Mouse (Mus musculus): Measurements from ENCODE around the gene Mcat.

DNA sequence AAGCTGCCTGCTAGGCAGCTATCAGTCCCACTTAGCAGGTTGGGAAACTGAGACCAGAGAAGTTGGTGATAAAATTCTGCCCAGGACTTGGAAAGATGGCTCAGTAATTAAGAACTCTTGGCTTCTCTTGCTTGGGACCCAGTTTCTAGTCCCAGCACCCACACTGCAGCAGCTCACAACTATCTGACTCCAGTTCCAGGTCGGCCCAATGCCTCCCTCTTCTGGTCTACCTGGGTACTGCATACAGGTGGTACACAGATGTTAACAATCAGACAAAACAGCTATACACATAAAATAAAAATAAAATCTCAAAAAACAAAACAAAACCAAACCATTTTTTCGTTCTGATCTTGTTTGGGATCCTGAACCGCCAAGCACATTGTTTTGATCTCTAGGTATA is 63.2 kb downstream of the Mcat start:
- peak; percentile 61 to 68 for TF ChIP-seq CTCF (conservative IDR thresholded peaks at IDR 0.05 in 1 of 2, IDR thresholded peaks at IDR 0.05 in 1 of 2; ENCODE audit: low read depth in 2 of 2, low read length in 2 of 2)
- no peak for TF ChIP-seq EP300 (IDR thresholded peaks at IDR 0.05; ENCODE audit: low read length)
- TF ChIP-seq ELF1 (IDR thresholded peaks at IDR 0.05; ENCODE audit: low read depth, low read length): no peak
- no peak for TF ChIP-seq POLR2A (IDR thresholded peaks at IDR 0.05; ENCODE audit: low read depth, low read length)
- no peak for TF ChIP-seq MXI1 (IDR thresholded peaks at IDR 0.05; ENCODE audit: low read depth, low read length)
- TF ChIP-seq TCF12 (IDR thresholded peaks at IDR 0.05; ENCODE audit: low read depth, low read length): no peak
- TF ChIP-seq NELFE (IDR thresholded peaks at IDR 0.05; ENCODE audit: low read depth, low read length): no peak
- no peak for TF ChIP-seq JUND (conservative IDR thresholded peaks at IDR 0.05; ENCODE audit: low read depth, low read length)
- TF ChIP-seq ZC3H11A (IDR thresholded peaks at IDR 0.05; ENCODE audit: low read depth, low read length): no peak
- TF ChIP-seq JUN (IDR thresholded peaks at IDR 0.05; ENCODE audit: insufficient read depth, low read depth, low read length): no peak
- no peak for TF ChIP-seq CHD1 (IDR thresholded peaks at IDR 0.05; ENCODE audit: low read depth, low read length)
- peak; percentile 66 for TF ChIP-seq RAD21 (IDR thresholded peaks at IDR 0.05; ENCODE audit: low read depth, low read length)
- TF ChIP-seq IRF4 (IDR thresholded peaks at IDR 0.05; ENCODE audit: low read depth, low read length): no peak
- TF ChIP-seq MAX (IDR thresholded peaks at IDR 0.05; ENCODE audit: low read length): no peak
